Mouse (Mus musculus) left cerebral cortex, adult 8-10 months (tissue): Measurements from ENCODE around the gene Aip. TPM values are rescaled to one million over a fixed set of nuclear protein-coding genes. Genes with fewer than 3 reads are reported as not detected.

Source experiments
- DNase-seq, 2 experiments: peaks; one replicate each; pipeline ENCODE4 v3.0.0; 2022; ENCODE audit warnings: low spot score in 2 of 2
- total RNA-seq, 4 experiments: library from RNA; stranded (reverse); gene quantifications; 2 replicates each; pipeline ENCODE4 v1.2.4; 2022

The Aip gene
- total RNA-seq, 4 experiments from 2014 or later: 120 to 143 (median 134) TPM

DNA sequence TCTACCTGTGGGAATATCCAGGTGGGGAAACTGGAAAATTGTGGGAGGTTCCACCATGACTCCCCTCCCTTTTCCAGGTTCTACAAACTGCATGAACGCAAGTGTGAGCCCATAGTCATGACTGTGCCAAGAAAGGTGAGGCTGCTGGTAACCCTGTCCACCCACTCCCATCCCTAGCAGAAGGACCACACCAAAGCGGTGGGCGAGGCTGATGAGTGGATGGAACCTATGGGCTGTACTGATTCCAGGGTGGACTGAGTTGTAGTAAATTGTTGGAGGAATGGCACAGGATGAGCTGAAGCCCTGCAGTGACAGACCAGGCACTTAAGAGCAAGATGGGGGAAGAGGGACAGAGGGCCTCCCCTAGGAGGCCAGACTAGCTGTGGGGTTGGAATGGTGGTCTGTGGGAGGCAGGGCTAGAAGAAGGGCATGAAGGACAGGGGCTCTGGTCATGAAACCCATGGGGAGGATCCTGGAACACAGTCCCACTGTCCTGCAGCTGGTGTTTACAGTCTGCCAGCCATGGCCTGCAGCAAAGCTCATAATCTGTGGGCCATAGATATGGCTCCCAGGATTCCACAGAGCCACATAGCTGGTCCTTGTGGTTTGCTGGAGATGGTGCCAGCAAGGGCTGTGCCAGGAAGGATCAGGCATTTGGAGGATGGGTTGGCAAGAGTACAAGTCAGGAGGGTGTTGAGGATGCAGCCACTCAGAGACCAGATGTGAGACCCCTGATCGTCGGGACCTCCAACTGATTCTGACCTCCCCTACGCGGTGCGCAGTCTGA is 27.0 kb upstream of the Aip start:
- DNase-seq: no peak

DNA sequence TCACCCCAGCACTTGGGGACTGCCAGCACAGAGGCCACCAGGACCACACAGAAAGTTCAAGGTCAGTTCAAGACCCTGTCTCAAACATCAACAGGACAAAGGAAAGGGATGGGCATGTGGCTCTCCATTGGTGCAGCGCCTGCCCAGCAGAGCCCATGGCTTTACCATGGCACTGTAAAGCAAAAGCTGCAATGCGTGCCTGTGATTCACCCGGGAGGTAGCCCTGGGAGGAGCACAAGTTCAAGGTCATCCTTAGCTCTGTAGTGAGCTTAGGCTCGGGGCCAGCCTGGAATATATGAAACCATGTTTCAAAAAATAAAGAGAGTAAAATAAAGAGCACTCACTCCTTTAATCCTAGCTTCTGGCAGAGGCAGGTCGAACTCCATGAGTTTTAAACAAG is 26.2 kb upstream of the Aip start:
- no peak for DNase-seq

DNA sequence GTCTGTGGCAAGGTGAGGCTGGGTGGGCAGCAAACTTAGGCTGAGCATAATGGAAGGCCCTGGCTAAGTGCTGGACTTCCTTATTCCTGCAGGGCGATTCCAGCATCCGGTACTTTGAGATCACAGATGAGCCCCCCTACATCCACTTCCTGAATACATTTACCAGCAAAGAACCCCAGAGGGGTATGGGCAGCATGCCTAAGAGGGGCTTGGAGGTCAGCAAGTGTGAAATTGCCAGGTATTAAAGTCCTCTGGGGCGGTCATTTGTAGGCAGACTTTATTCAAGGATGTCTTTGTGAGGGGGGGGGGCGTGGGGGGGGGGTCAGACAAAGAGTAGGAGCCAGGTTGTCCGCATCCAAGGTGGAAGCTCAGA is 25.8 kb upstream of the Aip start:
- DNase-seq: no peak

DNA sequence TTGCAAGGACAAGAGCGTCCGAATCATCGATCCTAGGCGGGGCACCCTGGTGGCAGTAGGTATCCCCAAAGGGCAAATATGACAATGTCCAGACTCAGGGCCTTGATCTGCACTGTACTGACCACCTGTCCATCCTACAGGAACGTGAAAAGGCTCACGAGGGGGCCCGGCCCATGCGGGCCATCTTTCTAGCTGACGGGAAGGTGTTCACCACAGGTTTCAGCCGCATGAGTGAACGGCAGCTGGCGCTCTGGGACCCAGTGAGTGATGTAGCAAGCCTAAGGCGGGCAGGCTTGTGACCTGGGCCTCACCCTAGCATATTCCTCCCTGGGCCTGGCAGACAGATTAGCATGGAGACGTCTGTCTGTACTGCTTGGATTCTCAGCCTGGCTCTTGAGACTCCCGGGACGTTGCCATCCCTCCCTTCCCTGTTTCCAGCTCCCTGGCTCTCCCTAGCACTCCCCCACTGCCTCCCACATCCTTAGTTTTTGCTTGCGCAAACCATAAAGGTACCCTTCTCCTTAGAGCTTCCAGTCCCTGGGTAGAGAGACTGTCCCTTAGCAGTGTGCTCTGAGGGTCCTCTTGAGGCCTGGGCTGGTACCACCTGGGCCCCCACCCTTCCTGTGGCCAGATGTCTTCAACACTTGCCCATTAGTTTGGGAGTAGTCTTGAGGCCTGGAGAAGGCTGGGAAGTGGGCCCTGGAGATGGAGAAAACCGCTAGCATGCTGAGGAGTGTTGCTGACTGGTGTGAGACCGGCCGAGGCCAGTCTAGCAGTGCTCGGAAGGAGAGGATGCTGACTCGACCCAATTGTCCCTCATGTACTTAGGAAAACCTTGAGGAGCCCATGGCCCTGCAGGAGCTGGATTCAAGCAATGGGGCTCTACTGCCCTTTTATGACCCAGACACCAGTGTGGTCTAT is 25.2 kb upstream of the Aip start:
- DNase-seq: no peak

DNA sequence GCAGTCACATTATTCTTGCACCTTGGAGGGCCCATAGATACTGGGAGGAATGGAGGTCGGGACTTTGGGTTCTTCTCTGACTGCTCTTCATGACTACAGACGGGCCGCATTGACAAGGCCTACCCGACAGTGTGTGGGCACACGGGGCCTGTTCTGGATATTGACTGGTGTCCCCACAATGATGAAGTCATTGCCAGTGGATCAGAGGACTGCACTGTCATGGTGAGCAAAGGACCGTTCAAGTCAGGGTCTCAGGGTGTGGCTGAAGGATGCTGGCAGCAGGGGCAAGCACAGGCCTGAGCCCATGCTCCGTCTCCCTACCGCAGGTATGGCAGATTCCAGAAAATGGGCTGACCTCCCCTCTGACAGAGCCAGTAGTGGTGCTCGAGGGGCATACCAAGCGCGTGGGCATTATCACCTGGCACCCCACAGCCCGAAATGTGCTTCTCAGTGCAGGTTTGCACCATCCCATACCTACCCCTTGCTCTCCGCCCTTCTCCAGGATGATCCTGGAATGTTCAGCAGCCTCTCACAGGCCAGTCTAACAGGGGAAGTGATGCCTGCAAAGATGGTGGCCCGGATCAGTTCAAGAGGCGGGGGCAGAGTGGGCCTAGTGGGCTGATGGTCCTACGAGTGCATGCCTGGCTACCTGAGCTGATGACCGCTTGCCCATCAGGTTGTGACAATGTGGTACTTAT is 24.3 kb upstream of the Aip start:
- DNase-seq: no peak

DNA sequence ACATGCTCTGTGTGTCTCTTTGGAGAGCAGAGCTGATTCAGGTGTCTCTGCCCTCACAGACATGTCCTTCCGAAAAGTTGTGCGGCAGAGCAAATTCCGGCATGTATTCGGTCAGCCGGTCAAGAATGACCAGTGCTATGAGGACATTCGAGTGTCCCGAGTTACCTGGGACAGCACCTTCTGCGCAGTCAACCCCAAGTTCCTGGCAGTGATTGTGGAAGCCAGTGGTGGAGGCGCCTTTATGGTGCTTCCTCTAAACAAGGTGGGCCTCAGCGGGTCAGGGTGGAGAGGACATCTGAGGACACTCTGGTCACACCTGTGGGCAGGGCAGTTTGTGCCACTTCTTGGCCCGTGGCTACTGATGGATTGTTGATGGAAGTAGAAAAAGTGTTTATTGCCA is 23.6 kb upstream of the Aip start:
- no peak for DNase-seq

DNA sequence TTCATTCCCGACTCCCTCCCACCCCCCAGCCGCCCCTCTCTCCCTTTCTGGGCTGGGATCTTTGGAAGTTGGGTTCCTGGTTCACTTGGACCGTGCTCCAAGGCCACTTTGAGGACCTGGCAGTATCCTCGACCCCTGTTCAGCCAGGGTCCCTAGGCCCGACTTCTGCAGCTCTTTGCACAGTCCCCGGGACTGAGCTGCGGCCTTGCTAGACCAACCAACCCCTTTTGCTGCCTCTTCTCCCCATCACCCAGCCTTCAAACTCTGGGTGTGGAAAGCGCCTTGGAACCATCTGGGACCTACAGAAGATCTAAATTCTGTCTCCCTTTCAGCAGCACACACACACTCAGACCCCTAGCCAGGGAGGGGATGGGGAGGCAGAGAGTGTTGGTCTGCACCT is 23.2 kb upstream of the Aip start:
- no peak for DNase-seq

DNA sequence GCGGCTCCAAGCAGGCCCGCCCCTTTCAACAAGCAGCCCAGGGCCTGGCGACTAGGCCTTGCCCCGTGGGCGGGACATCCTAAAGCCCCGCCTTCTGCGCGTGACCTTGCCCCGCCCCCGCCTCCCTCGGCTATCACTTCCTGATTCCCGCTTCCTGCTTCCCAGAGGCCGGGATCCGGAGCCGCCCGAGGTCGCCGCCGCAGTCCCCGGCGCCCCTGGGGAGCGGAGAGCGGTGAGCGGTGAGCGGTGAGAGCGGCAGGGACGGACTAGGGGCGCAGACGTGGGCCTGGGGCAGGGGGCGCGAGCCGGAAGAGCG is 22.8 kb upstream of the Aip start, which contains the start of gene Coro1b:
TSS of gene Coro1b (plus strand) at position 129 of the 316 bp plus-strand sequence.
- DNase-seq: peak; percentile 85 to 92

DNA sequence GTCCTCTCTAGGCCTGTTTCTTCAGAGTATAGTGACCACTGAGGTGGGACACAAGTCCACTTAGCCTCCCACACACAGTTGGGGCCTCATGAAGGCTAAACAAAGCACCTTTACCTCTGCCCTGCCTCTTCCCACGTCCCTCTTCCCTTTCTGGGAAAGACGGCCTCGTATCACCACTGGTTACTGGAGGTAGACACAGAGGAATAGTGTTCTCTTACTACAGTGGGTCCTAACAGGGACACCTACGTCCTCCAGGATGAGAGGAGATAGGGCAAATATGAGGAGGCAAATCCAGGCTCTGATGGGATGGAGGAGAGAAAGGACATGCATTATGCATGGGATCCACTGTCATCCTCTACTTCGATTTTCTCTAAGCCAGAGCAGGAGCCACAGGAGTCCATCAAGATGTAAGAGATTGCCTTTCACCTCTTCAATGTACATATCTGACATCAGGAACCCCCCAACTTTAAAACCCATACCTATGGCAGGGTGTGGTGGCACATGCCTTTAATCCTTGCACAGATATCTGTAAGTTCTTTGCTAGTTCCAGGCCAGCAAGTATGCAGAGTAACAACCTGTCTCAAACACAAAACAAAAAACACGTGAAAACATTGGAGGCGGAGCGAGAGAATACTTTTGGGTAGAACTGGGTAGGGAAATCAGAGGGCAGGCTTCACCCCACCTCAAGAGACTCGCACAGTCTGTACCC is 22.3 kb upstream of the Aip start:
- DNase-seq: no peak

DNA sequence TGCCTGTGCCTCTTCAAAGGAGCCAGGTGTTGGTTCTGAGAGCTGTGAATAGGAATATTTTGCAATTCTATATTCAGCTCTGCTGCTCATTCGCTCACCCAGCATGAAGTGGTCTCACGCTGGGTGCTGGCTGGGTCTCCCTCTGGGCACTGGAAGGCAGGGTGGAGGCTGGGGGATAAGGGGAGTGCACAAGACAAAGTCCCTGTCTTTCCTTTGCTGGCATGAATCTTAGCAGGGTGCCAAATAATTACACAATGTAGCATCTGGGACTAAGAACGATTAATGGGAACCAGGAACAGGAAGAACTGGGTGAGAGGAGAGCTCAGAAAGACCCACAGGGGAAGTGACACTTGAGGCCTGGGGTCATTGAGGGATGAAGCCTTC is 21.4 kb upstream of the Aip start:
- DNase-seq: no peak

DNA sequence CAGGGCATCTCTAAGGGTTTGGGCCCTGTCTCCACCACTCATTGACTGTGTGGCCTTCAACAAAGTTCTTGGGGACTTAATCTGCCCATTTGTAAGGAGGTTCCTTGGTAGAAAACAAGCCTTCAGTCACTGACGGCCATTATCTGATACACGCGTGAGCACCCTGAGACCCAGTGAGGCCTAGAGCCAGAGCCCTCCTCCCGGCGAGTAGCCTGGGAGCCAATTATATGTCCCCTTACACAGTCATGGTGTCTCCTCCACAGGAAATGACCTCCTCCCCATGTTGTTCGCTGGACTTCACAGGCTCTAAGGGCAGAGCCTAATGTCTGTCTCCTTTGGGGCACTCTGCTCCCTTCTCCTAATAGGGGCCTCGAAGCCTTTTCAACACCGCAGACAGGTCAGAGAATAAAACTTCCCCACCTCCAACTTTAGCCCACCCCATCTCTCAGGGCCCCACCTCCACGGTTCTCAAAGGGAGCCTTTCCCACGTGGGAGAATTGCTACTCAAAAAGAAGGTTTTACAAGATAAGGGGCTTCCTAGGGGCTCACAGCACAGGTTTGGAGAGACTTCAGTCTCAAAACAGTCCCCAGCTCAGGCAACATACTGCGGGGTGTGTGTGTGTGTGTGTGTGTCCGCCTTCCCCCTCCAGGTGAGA is 20.8 kb upstream of the Aip start:
- no peak for DNase-seq

DNA sequence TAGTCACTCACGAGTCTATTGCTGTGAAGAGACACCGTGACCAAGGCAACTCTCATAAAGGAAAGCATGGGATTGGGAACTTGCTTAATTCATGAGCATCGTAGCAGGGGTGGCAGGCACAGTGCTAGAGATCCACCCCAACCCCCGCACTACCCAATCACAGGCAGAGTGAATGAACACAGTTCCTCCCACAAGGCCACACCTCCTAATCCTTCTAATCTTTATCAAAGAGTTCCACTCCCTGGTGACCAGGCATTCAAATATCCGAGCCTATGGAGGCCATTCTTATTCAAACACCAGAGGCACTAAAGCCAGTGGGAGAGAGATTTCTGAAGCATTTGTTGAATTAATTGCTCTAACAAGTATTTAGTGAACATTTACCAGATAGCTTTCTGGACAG is 20.3 kb upstream of the Aip start:
- no peak for DNase-seq

DNA sequence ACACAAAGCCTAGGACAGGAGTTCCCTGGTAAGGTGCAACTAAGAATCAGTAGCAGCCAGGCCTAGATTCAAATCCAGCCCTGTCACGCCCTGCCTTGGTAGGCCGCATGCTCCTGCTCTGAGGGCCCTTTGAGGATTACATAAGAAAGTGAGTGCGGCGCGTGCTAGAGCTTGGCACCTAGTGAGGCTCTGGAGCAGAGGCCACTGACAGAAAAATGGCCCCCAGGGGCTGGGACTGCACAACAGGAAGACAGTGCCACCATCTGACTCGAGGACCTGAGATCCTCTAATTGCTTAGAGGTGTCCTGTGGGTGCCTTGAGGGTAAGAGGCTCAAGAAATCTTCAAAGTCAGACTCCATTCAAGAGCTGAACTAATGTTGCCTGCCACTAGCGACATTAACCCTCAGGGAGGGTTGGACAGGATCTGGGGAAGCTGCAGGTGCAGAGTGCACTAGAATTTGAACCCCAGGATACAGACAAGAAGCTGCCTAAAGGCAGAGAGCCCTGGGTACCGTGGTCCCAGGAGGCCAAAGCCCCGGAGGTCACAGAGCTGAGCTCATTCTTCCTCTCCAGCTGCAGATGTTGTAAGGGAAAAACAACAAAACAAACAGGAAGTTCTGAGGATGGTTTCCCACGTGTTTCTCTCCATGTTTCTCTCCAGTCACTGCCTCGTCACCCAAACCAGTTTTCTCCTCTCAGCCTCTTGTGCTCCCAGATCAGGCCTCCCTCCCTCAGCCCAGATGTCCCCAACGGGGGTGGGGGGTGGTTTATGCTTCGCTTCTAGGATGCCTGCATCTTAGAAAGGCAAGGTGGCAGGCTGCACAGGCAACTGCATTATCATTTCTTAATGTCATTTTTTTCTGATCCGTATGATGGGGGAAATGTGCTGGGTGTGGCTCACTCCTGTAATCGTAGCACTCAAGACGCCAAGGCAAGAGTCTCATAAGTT is 19.2 kb upstream of the Aip start:
- no peak for DNase-seq

DNA sequence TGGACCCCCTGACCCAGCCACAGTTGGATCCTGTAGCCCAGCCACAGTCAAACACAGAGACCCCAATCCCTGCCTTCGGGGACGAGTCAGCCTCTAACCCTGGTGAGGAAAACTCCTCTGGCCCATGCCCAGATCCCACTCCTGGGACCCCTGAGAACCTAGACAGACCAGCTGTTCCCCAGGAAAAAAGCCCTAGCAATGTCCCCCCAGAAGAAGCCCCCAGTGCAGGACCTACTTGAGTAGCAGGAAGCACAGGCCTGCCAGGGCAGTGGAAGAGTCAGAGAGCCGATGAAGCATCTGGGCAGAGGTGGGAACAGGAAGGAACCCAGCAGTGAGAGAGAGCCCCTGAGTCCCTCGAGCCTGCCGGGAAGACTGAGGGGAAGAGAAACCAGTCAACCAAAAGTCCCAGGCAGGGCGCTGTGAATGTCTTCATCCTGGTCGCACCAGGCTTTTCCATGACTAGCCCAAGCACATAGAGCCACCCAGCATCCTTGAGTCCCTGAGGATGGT is 18.2 kb upstream of the Aip start, which contains the start of gene Cabp4:
TSS of gene Cabp4 (minus strand) at position 275 of the 510 bp plus-strand sequence.
- DNase-seq: no peak

DNA sequence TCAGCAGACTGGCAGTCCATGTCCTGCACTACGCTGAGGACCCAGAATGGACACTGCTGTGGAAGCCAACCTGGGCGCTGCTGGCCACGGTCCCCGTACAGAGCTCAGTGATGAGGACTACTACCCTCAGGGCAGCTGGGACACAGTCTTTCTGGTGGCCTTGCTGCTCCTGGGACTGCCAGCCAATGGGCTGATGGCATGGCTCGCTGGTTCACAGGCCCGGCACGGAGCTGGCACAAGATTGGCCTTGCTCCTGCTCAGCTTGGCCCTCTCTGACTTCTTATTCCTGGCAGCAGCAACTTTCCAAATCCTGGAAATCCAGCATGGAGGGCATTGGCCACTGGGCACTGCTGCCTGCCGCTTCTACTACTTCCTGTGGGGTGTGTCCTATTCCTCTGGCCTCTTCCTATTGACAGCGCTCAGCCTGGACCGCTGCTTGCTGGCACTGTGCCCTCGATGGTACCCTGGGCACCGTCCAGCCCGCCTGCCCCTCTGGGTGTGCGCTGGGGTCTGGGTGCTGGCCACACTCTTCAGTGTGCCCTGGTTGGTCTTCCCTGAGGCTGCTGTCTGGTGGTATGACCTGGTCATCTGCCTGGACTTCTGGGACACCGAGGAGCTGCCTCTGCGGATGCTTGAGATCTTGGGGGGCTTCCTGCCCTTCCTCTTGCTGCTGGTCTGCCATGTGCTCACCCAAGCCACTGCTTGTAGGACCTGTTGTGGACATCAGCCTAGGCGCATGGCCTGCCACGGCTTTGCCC is 16.9 kb upstream of the Aip start:
- DNase-seq: no peak

DNA sequence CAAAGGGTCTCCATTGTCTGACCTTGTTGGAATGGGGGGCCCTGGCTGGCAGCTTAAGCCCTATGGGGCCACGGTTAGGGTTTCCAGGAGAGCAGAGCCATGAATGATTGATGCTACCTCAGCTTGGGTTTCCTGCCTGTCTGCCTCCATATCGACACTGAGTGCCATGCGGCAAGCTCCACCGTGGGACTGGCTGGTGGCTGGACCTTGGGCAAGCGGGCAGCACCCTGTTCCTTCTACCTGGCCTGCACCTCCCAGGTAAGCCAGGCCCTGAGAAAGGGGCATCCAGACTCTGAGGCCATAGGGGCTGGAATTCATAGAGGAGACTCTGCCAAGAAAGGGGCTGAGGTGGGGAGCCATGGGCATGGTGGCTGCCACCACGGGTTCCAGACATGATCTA is 14.5 kb upstream of the Aip start:
- DNase-seq: no peak

DNA sequence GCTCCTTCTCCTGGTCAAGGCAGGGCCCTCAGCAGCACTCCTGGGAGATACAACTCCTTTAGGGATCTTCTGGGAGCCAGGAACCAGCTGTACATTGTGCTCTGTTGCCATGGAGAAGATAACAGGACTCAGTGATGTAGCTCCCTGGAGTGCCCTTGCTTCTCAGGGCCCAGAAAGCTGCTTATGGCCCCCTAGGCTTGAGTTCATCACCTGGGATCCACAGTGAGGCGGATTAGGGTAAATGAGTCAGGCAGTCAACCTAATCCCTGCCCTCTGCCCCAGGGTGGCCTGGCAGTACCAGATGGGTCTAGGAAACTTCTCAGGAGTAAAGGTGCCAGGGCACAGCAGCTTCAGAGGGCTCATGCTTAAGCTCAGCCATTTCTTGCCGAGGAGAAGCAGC is 13.8 kb upstream of the Aip start, which contains the start of gene Gpr152:
TSS of gene Gpr152 (plus strand) at position 342 of the 400 bp plus-strand sequence.
- no peak for DNase-seq

DNA sequence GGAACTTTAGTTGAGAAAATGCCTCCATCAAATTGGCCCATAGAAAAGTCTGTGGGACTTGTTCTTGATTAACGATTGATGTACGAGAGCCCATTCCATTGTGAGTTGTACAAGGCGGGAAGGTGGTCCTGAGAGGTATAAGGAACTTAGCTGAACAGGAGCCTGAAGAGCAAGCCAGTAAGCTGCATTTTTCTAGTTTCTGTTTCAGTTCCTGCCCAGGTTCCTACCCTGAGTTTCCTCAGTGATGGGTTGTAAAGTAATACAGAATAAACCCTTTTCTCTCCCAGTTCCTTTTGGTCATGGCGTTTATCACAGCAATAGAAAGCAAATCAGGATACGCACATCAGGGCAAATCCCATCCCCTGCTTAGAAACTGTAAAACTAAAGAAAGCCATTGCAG is 12.3 kb upstream of the Aip start:
- DNase-seq: no peak

DNA sequence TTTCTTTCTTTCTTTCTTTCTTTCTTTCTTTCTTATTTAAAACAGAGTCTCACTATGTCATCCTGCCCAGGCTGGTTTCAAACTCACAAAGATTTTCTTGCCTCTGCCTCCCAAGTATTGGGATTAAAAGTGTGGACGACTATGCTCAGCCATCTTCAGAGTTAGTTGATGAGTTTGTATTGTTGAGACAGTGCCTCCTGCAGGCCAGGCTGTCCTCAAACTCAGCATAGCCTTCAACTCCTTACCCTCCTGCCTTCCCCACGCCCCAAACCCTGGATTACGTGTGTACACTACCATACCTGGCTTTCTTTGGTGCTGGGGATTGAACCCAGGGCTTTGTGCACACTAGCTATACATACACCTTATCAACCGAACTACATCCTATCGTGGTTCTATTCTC is 10.8 kb upstream of the Aip start:
- DNase-seq: no peak
